Mouse (Mus musculus) forebrain, embryonic 13.5 days (tissue): ENCODE results near the gene Hnrnpdl. TPM values are rescaled to one million over a fixed set of nuclear protein-coding genes. Genes with fewer than 3 reads are reported as not detected.

Source experiments
- ATAC-seq: fragments of 200-750 bp; cut with Nextera tagmentation; 2 replicates; pipeline ENCODE4 v1.8.0; 2017
- H3K27ac ChIP-seq: fragments of 300-500 bp; sonication (generic); 2 replicates; pipeline ENCODE4 v1.5.1; 2015; ENCODE audit warnings: inconsistent platforms, mild to moderate bottlenecking, moderate library complexity
- H3K27me3 ChIP-seq: fragments of 300-500 bp; sonication (generic); 2 replicates; pipeline ENCODE4 v1.6.1; 2015; ENCODE audit warnings: mild to moderate bottlenecking, inconsistent platforms
- H3K36me3 ChIP-seq: fragments of 300-500 bp; sonication (generic); 2 replicates; pipeline ENCODE4 v1.6.1; 2015; ENCODE audit warnings: mild to moderate bottlenecking, inconsistent platforms; ENCODE audit not compliant: poor library complexity, severe bottlenecking
- H3K4me1 ChIP-seq: fragments of 300-500 bp; sonication (generic); 2 replicates; pipeline ENCODE4 v1.6.1; 2015; ENCODE audit warnings: inconsistent platforms
- H3K4me2 ChIP-seq: fragments of 300-500 bp; sonication (generic); 2 replicates; pipeline ENCODE4 v1.6.1; 2015; ENCODE audit warnings: inconsistent platforms, mild to moderate bottlenecking, moderate library complexity
- H3K4me3 ChIP-seq: fragments of 300-500 bp; sonication (generic); 2 replicates; pipeline ENCODE4 v1.5.1; 2015; ENCODE audit warnings: mild to moderate bottlenecking, inconsistent platforms
- H3K9ac ChIP-seq: fragments of 300-500 bp; sonication (generic); 2 replicates; pipeline ENCODE4 v1.6.1; 2015; ENCODE audit warnings: mild to moderate bottlenecking, inconsistent platforms
- H3K9me3 ChIP-seq: fragments of 300-500 bp; sonication (generic); replicated peaks from 2 replicates; pipeline ENCODE4 v1.6.1; 2016; ENCODE audit warnings: inconsistent platforms
- WGBS: fragments of 180-500 bp; shearing (Covaris S2); methylation state at CpG from one replicate; pipeline ENCODE4 v1.1.7; 2015; 5-methylcytosine and 5-hydroxymethylcytosine counted together
- polyA plus RNA-seq: library from polyadenylated mRNA; unstranded; fragments of >200 nt; fragmentation: Nextera tagmentation; extraction: Ambion mirVana; gene quantifications from 2 replicates; pipeline ENCODE4 v1.2.1, GENCODE M21; 2015

The Hnrnpdl gene
- polyA plus RNA-seq, 1 experiment from 2014 or later, result 260 TPM

DNA sequence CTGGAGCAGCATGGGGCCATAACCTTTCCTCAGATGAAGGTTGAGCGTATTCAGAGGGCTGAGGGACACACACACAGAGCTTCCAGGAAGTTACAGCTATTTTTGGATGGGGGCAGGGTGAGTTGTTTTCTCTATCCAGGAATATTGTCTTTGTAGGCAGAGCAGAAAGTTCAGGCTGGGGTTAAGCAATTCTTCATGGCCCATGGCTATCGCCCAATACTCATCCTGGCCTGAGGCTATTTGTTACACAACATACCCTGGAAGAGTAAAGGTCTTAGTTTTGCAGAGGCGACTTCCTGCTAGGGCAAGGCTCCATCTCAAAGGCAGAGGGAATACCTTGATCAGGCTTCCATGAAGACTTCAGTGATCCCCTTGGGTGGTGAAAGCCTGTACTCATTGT lies 45.3 kb downstream of the Hnrnpdl start:
- Histone ChIP-seq H3K9me3 (no peaks in the 10 kb centered on the region; the same call in 1 of the 2 replicates), H3K4me3 (no peak overlapping the region), H3K9ac (no peak overlapping the region), H3K4me1 (no peaks in the 10 kb centered on the region), H3K4me2 (no peak overlapping the region), H3K27me3 (no peaks in the 10 kb centered on the region), H3K36me3 (no peaks in the 10 kb centered on the region), H3K27ac (no peak overlapping the region)
- WGBS, result 85% methylated on average over 3 of the region's 3 CpGs
- ATAC-seq, result no peak

Other genes with a start within 250 kb of the Hnrnpdl start
- 0.62 and 0.86 TPM in 2 replicates for gene Vamp9, start 133.4 kb downstream of the Hnrnpdl start, polyA plus RNA-seq
- gene Hnrnpd, start 60.7 kb downstream of the Hnrnpdl start, polyA plus RNA-seq, result 119 and 189 TPM in 2 replicates
- gene 4930524J08Rik, start 60.6 kb downstream of the Hnrnpdl start, polyA plus RNA-seq, result 3.1 and 3.4 TPM in 2 replicates
- 47.8 and 49.2 TPM in 2 replicates for gene Enoph1, start 321 bp upstream of the Hnrnpdl start, polyA plus RNA-seq
- 12.7 and 14.0 TPM in 2 replicates for gene Tmem150c, start 120.1 kb upstream of the Hnrnpdl start, polyA plus RNA-seq